Mouse (Mus musculus): ENCODE measurements at regions not wholly inside any gene's neighbourhood (a gene's known extent, or its start where the extent isn't known, plus 50 kb on each side); places are given as distances from the start of the nearest gene placed in this dataset.

- TF ChIP-seq CTCF (conservative IDR thresholded peaks at IDR 0.05; ENCODE audit: insufficient read depth, insufficient read length, low read depth, low read length) = no peak
- no peak for TF ChIP-seq POLR2A (IDR thresholded peaks at IDR 0.05; ENCODE audit: low read depth, low read length)
These were observed 127.9 kb upstream of the Suclg2 start for GRCm38 (mm10) chr6:95846536-95846935.
